Mouse (Mus musculus): ENCODE measurements around the gene Vmn1r22. TPM values are rescaled to one million over a fixed set of nuclear protein-coding genes. Genes with fewer than 3 reads are reported as not detected.

Vmn1r22 gene
- polyA plus RNA-seq (2015; fragmentation: Nextera tagmentation; extraction: Ambion mirVana), result not detected in 2 replicates

DNA sequence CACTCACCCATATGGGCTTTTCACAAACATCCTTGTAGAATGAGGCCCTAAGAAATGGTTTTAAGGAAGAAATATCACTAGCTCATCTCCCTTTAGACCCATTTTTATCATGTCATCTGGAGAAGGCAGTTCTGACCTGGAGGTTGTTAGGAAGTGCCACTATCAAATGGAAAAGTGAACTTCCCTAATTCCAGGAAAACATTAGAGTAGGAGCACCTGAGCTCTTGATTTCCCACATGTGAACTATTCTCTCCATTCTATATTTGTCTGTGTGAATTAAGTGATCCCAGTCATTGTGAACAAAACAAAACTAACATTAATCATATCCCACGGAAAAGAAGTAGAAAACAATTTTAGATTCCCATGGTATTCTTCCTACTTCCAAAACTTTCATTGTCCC is at the start of gene Vmn1r22:
Gene Vmn1r22 (minus strand): TSS at position 101 of the 400 bp plus-strand sequence.

DNA sequence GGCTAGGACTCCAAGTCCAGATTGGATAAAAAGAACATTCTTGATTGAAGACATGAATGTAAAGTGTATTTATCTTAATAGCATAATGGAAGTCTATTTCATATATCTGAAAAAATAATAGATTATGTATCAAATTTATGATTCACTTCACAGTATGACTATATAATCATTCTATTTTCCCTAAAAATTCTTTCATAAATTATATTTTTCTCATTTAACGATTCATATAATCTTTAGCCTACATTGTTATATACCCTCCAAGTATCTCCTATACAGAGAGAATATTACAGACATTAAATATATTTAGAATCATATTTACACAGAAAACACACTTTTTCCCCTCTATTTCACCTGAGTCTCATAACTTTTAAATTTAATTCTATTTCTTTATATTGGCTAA is 18.9 kb upstream of the Vmn1r22 start, which contains the start of gene Vmn1r23:
Gene Vmn1r23 (minus strand): TSS at position 101 of the 400 bp plus-strand sequence.

DNA sequence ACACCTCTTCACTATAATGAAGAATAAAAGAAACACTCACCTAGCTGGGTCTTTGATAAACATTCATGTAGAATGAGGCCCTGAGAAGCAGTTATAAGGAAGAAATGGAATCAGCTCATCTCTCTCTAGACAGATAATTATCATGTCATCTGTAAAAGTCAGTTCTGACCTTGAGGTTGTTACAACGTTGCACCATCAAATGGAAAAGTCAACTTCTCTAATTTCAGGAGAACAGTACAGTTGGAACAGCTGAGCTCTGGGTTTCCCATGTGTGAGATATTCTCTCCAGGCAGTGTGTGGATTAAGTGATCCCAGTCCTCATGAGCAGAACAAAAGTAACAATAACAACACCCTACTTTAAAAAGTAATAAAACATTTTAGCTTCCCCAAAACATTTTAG is 57.5 kb downstream of the Vmn1r22 start, which contains the start of gene Vmn1r21:
Gene Vmn1r21 (minus strand): TSS at position 58 of the 400 bp plus-strand sequence.

Other genes starting within 250 kb of the Vmn1r22 start
- gene Pyurf, start 215.9 kb downstream of the Vmn1r22 start, polyA plus RNA-seq (2015; fragmentation: Nextera tagmentation; extraction: Ambion mirVana), result 18.3 and 19.0 TPM in 2 replicates
- 65.1 and 66.1 TPM in 2 replicates for gene Lancl2, start 205.5 kb downstream of the Vmn1r22 start, polyA plus RNA-seq (2015; fragmentation: Nextera tagmentation; extraction: Ambion mirVana)
- gene Vopp1, start 82.9 kb downstream of the Vmn1r22 start, polyA plus RNA-seq (2015; fragmentation: Nextera tagmentation; extraction: Ambion mirVana), result 87.9 and 106 TPM in 2 replicates
- gene Vmn1r21, start 57.7 kb downstream of the Vmn1r22 start, polyA plus RNA-seq (2015; fragmentation: Nextera tagmentation; extraction: Ambion mirVana), result 0.09 TPM in 1 of 2 replicates, not detected in the other
- gene Vmn1r23, start 18.8 kb upstream of the Vmn1r22 start, polyA plus RNA-seq (2015; fragmentation: Nextera tagmentation; extraction: Ambion mirVana), result not detected in 2 replicates
- gene Vmn1r24, start 53.5 kb upstream of the Vmn1r22 start, polyA plus RNA-seq (2015; fragmentation: Nextera tagmentation; extraction: Ambion mirVana), result not detected in 2 replicates
- gene Vmn1r25, start 72.8 kb upstream of the Vmn1r22 start, polyA plus RNA-seq (2015; fragmentation: Nextera tagmentation; extraction: Ambion mirVana), result not detected in 2 replicates
- gene Vmn1r26, start 107.1 kb upstream of the Vmn1r22 start, polyA plus RNA-seq (2015; fragmentation: Nextera tagmentation; extraction: Ambion mirVana), result not detected in 2 replicates